Mouse (Mus musculus): ENCODE results near the gene Agtr2. TPM values are rescaled to one million over a fixed set of nuclear protein-coding genes. Genes with fewer than 3 reads are reported as not detected.
"Not testable (repeated sequence)": the region's sequence is repeated elsewhere in the genome, so short reads cannot be mapped to it uniquely, and the experiment has no call there.

Agtr2 gene
- 11.3 and 16.4 TPM in 2 replicates for polyA plus RNA-seq (2015; fragmentation: Nextera tagmentation; extraction: Ambion mirVana)

DNA sequence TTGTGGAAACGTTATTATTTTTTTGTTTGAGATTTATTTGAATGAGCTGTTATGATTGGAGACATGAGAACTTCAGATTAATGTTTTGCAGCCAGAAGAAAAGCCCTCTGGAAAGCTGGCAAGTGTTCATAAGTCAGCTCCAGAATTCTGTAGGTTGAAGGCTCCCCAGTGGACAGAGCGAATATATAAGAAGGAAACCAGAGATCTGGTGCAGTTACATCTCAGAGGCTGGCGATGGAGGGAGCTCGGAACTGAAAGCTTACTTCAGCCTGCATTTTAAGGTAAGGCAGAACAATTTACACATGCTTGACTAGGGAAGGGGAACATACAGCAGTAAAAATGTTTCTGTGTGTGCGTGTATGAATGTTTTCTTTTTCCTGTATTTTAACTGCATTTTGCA, at the start of gene Agtr2:
Agtr2 (plus strand) TSS at position 131 of the 400 bp plus-strand sequence.
- Histone ChIP-seq H3K4me1 (replicated peaks) (no peaks in the 10 kb centered on the region), H3K4me3 (replicated peaks) (no peak within 1 kb of the TSS), H3K9ac (no peak within 1 kb of the TSS), H3K27me3 (replicated peaks) (no peaks in the 10 kb centered on the region), H3K9me3 (no peaks in the 10 kb centered on the region), H3K4me2 (replicated peaks) (no peak within 1 kb of the TSS), H3K36me3 (no peaks in the 10 kb centered on the region), H3K27ac (no peak within 1 kb of the TSS)
- no peak for ATAC-seq
- 53% methylated on average over 5 of the region's 5 CpGs for WGBS

DNA sequence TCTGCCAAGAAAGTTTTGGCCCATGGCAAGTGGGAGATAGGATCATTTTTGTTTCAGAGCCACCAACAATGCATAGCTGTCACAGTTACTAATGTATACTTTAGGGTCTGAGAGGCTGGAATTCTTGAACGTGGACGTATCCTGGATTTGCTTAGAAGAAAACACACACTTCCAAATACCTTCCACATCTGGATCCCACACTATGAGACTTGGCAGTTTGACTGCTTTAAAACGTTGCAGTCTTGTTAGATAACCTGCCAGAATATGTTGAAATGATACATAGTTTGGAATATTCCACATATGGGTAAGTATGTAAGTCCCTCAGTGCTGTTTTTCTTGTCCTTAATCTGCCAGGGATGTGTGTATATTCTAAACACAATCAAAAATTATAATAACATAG, 31.8 kb upstream of the Agtr2 start:
- Histone ChIP-seq H3K27me3 (replicated peaks) (no peaks in the 10 kb centered on the region), H3K27ac (no peak overlapping the region), H3K4me3 (replicated peaks) (no peak overlapping the region), H3K4me1 (replicated peaks) (no peaks in the 10 kb centered on the region), H3K4me2 (replicated peaks) (no peak overlapping the region), H3K9ac (no peak overlapping the region), H3K9me3 (no peaks in the 10 kb centered on the region), H3K36me3 (no peaks in the 10 kb centered on the region)
- WGBS, result 36% methylated on average over 3 of the region's 3 CpGs
- ATAC-seq, result no peak

DNA sequence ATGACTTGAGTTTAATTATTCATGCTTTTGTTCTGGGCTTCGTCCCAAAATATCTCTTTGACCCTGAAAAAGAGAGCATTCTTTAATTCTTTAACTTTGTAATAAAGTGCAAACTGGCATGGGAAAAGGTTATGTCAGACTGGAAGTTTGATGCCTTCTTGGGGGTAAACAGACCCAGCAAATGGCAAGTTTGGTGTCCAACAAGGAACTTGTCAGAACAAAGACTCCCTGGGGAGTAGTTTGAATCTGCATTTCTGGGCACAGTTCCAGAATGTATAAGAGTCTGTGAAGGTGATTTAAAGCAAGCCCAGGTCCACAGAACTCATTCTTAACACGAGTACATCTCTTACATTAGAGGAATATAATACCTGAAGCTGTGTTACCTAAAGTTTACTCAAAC, 3.8 kb downstream of the Agtr2 start:
- ATAC-seq, result no peak
- 51% methylated on average over 2 of the region's 2 CpGs for WGBS
- H3K9me3 ChIP-seq, result no peaks in the 10 kb centered on the region
- no peaks in the 10 kb centered on the region for H3K4me1 ChIP-seq (replicated peaks)
- H3K27me3 ChIP-seq (replicated peaks), result no peaks in the 10 kb centered on the region
- H3K4me2 ChIP-seq (replicated peaks), result no peak overlapping the region
- H3K4me3 ChIP-seq (replicated peaks), result no peak overlapping the region
- no peak overlapping the region for H3K9ac ChIP-seq
- H3K27ac ChIP-seq, result no peak overlapping the region
- H3K36me3 ChIP-seq, result no peaks in the 10 kb centered on the region

DNA sequence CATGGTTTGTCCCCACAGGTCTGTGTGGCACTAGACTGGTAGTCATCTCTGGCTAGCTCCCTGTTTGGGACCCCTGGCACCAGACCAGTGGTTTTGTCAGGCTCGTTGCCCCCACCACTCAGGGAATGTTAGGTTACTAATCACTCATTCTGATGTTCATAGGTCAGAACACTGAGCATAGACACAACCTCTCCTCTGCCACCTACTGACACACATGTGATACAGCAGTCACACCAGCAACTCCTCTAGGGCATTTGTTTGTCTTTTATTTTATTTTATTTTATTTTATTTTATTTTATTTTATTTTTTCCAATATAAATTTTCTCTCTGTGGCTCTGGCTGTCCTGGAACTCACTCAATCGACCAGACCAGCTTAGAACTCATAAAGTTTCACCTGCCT, 15.9 kb downstream of the Agtr2 start:
- Histone ChIP-seq H3K4me2 (replicated peaks) (no peak overlapping the region), H3K27me3 (replicated peaks) (no peaks in the 10 kb centered on the region), H3K4me1 (replicated peaks) (no peaks in the 10 kb centered on the region), H3K27ac (no peak overlapping the region), H3K36me3 (no peaks in the 10 kb centered on the region), H3K9ac (no peak overlapping the region), H3K9me3 (no peaks in the 10 kb centered on the region), H3K4me3 (replicated peaks) (no peak overlapping the region)
- WGBS, result 33% methylated on average over 2 of the region's 2 CpGs
- no peak for ATAC-seq

DNA sequence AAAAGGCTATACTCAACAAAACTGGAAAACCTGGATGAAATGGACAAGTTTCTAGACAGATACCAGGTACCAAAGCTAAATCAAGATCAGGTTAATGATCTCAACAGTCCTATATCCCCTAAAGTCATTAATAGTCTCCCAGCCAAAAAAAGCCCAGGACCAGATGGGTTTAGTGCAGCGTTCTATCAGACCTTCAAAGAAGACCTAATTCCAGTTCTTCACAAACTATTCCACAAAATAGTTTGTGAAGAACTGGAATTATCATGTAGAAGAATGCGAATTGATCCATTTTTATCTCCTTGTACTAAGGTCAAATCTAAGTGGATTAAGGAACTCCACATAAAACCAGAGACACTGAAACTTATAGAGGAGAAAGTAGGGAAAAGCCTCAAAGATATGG, 23.0 kb downstream of the Agtr2 start:
- H3K4me1 ChIP-seq (replicated peaks); H3K9ac ChIP-seq; H3K27ac ChIP-seq; H3K9me3 ChIP-seq; H3K4me3 ChIP-seq (replicated peaks); H3K4me2 ChIP-seq (replicated peaks); H3K36me3 ChIP-seq; H3K27me3 ChIP-seq (replicated peaks); ATAC-seq: not testable (repeated sequence)
- 82% methylated on average over 2 of the region's 2 CpGs for WGBS

DNA sequence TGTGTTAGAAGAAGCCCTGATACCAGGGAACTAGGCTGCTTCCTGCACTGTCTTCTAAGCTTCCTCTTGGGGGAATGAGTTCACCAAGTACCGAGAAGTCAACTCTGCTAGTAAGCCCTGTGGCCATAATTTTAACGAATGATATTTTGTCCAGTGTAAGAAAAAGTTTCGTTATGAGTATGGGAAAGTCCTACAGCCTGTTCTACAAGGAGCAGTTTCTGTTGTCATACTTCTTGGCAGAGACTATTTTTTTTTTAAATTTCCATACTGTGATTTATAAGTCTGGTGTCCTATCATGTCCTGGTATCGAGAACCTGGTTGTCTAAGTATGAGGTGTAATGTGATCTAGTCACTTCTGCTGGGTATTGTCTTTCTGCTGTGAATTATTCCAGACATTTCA, 38.2 kb downstream of the Agtr2 start:
- H3K27me3 ChIP-seq (replicated peaks), result no peaks in the 10 kb centered on the region
- WGBS, result 78% methylated on average over 4 of the region's 4 CpGs
- no peak overlapping the region for H3K4me2 ChIP-seq (replicated peaks)
- no peaks in the 10 kb centered on the region for H3K9me3 ChIP-seq
- no peak overlapping the region for H3K27ac ChIP-seq
- H3K36me3 ChIP-seq, result no peaks in the 10 kb centered on the region
- no peak overlapping the region for H3K9ac ChIP-seq
- H3K4me3 ChIP-seq (replicated peaks), result no peak overlapping the region
- H3K4me1 ChIP-seq (replicated peaks), result no peaks in the 10 kb centered on the region
- ATAC-seq, result no peak

Other genes with a start within 250 kb of the Agtr2 start
- gene Slc6a14, start 230.4 kb downstream of the Agtr2 start, polyA plus RNA-seq (2015; fragmentation: Nextera tagmentation; extraction: Ambion mirVana), result 1.1 and 1.3 TPM in 2 replicates

Data from intestine, embryonic 15.5 days (tissue).